Mouse (Mus musculus): ENCODE data around the gene Rab3gap1. TPM values are rescaled to one million over a fixed set of nuclear protein-coding genes. Genes with fewer than 3 reads are reported as not detected.

Rab3gap1 gene
- total RNA-seq (2014; rRNA removed) (29.5 and 34.9 TPM in 2 replicates), polyA plus RNA-seq (2015; fragmentation: Nextera tagmentation; extraction: Ambion mirVana) (16.7 and 17.3 TPM in 2 replicates)

GRCm38 (mm10) chr1:127868300-127869261 lies at the start of gene Rab3gap1:
Gene Rab3gap1 (plus strand): TSS chr1:127868773.
- Histone ChIP-seq H3K36me3 (ENCODE audit: insufficient read depth, low read length) (no peaks in the 10 kb centered on the region), H3K4me3 (ENCODE audit: low read depth, low read length) (peak within 1 kb of the TSS; percentile 67), H3K9ac (replicated peaks; ENCODE audit: low read length, poor library complexity, severe bottlenecking) (peak within 1 kb of the TSS; percentile 68), H3K4me1 (ENCODE audit: insufficient read depth, low read length) (peaks cover 5% of the 10 kb centered on the region; the same call in 1 of the 2 replicates), H3K27ac (ENCODE audit: low read depth, low read length) (peak within 1 kb of the TSS; percentile 83), H3K27me3 (ENCODE audit: insufficient read depth, low read length) (no peaks in the 10 kb centered on the region), H3K4me2 (ENCODE audit: low read depth, low read length, poor library complexity, severe bottlenecking) (peak within 1 kb of the TSS; percentile 68), H3K9me3 (ENCODE audit: low read length) (no peaks in the 10 kb centered on the region)
- peak; percentile 22; the same call in 1 of the 2 replicates for TF ChIP-seq CTCF (IDR thresholded peaks at IDR 0.05)
- DNase-seq (ENCODE audit: low spot score) (peak; percentile 87), ATAC-seq (ENCODE audit: low FRiP score) (peak; percentile 99)
- 13% methylated on average over 47 of the region's 47 CpGs for WGBS

DNA sequence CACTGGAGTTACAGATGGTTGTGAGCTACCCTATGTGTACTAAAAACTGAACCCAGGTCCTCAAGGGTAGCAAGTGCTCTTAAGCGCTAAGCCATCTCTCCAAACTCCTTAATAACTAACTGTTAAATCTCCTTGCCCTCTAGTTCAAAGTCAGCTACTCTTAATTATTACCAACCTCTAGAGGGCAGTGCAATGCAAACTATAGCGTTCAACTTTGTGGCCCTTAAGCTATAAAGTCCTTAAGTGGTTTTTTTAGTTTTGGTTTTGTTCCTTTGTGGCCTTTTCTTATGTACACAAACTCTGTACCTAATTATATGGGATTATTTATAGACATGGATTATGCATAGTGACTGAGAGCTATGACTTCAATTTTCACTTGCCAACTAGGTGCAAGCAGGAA lies 41.2 kb upstream of the Rab3gap1 start:
- ATAC-seq (ENCODE audit: low FRiP score) (no peak), DNase-seq (ENCODE audit: low spot score) (peak; percentile 76)
- Histone ChIP-seq H3K4me2 (ENCODE audit: low read depth, low read length, poor library complexity, severe bottlenecking) (no peak overlapping the region), H3K4me1 (ENCODE audit: insufficient read depth, low read length) (no peaks in the 10 kb centered on the region), H3K27ac (ENCODE audit: low read depth, low read length) (no peak overlapping the region), H3K4me3 (ENCODE audit: low read depth, low read length) (no peak overlapping the region), H3K36me3 (ENCODE audit: insufficient read depth, low read length) (no peaks in the 10 kb centered on the region), H3K9ac (replicated peaks; ENCODE audit: low read length, poor library complexity, severe bottlenecking) (no peak overlapping the region), H3K9me3 (ENCODE audit: low read length) (no peaks in the 10 kb centered on the region), H3K27me3 (ENCODE audit: insufficient read depth, low read length) (no peaks in the 10 kb centered on the region)
- TF ChIP-seq CTCF (IDR thresholded peaks at IDR 0.05): peak; percentile 81
- 19% methylated on average over 2 of the region's 2 CpGs for WGBS

GRCm38 (mm10) chr1:127830215-127830921 lies 38.2 kb upstream of the Rab3gap1 start:
- WGBS: 88% methylated on average over 13 of the region's 13 CpGs
- Histone ChIP-seq H3K4me3 (ENCODE audit: low read depth, low read length) (no peak overlapping the region), H3K4me1 (ENCODE audit: insufficient read depth, low read length) (no peaks in the 10 kb centered on the region), H3K9me3 (ENCODE audit: low read length) (no peaks in the 10 kb centered on the region), H3K4me2 (ENCODE audit: low read depth, low read length, poor library complexity, severe bottlenecking) (no peak overlapping the region), H3K27me3 (ENCODE audit: insufficient read depth, low read length) (no peaks in the 10 kb centered on the region), H3K9ac (replicated peaks; ENCODE audit: low read length, poor library complexity, severe bottlenecking) (no peak overlapping the region), H3K36me3 (ENCODE audit: insufficient read depth, low read length) (no peaks in the 10 kb centered on the region), H3K27ac (ENCODE audit: low read depth, low read length) (no peak overlapping the region)
- DNase-seq (ENCODE audit: low spot score) (no peak), ATAC-seq (ENCODE audit: low FRiP score) (no peak)
- TF ChIP-seq CTCF (IDR thresholded peaks at IDR 0.05): no peak

GRCm38 (mm10) chr1:127833714-127834113 lies 34.9 kb upstream of the Rab3gap1 start:
- Histone ChIP-seq H3K4me1 (ENCODE audit: insufficient read depth, low read length) (no peaks in the 10 kb centered on the region), H3K4me2 (ENCODE audit: low read depth, low read length, poor library complexity, severe bottlenecking) (no peak overlapping the region), H3K9ac (replicated peaks; ENCODE audit: low read length, poor library complexity, severe bottlenecking) (no peak overlapping the region), H3K27me3 (ENCODE audit: insufficient read depth, low read length) (no peaks in the 10 kb centered on the region), H3K36me3 (ENCODE audit: insufficient read depth, low read length) (no peaks in the 10 kb centered on the region), H3K27ac (ENCODE audit: low read depth, low read length) (no peak overlapping the region), H3K4me3 (ENCODE audit: low read depth, low read length) (no peak overlapping the region), H3K9me3 (ENCODE audit: low read length) (no peaks in the 10 kb centered on the region)
- DNase-seq (ENCODE audit: low spot score): no peak
- no peak for ATAC-seq (ENCODE audit: low FRiP score)
- TF ChIP-seq CTCF (IDR thresholded peaks at IDR 0.05): no peak
- 56% methylated on average over 2 of the region's 2 CpGs for WGBS

DNA sequence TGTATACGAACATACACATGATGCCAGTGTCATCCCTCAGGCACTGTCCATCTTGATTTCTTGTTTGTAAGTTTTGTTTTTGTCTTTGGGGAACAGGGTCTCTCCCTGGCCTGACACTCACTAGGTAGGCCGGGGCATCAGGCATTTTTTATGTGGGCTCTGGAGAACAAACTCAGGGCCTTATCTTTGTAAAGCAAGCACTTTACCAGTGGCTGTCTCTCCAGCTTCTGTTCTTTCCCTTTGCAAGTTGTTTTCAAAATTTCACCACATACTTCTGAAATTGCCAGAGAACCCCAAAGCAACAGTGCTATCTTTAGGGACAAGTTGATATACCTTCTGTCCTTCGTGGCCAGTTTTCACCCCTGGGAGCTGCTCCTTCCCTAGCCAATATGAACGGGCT lies 34.4 kb upstream of the Rab3gap1 start:
- TF ChIP-seq CTCF (IDR thresholded peaks at IDR 0.05): no peak
- ATAC-seq (ENCODE audit: low FRiP score) (no peak), DNase-seq (ENCODE audit: low spot score) (no peak)
- Histone ChIP-seq H3K4me1 (ENCODE audit: insufficient read depth, low read length) (no peaks in the 10 kb centered on the region), H3K9me3 (ENCODE audit: low read length) (no peaks in the 10 kb centered on the region), H3K9ac (replicated peaks; ENCODE audit: low read length, poor library complexity, severe bottlenecking) (no peak overlapping the region), H3K27ac (ENCODE audit: low read depth, low read length) (no peak overlapping the region), H3K4me2 (ENCODE audit: low read depth, low read length, poor library complexity, severe bottlenecking) (no peak overlapping the region), H3K4me3 (ENCODE audit: low read depth, low read length) (no peak overlapping the region), H3K36me3 (ENCODE audit: insufficient read depth, low read length) (no peaks in the 10 kb centered on the region), H3K27me3 (ENCODE audit: insufficient read depth, low read length) (no peaks in the 10 kb centered on the region)
- 74% methylated on average over 4 of the region's 4 CpGs for WGBS

Measured in midbrain, postnatal 0 days (tissue).